Mouse (Mus musculus) 416B (cell line): Measurements from ENCODE around the gene Dnttip1.

Source experiments
- DNase-seq: peaks from one replicate; pipeline ENCODE4 v3.0.0; 2011; ENCODE audit warnings: low read depth

The Dnttip1 gene

DNA sequence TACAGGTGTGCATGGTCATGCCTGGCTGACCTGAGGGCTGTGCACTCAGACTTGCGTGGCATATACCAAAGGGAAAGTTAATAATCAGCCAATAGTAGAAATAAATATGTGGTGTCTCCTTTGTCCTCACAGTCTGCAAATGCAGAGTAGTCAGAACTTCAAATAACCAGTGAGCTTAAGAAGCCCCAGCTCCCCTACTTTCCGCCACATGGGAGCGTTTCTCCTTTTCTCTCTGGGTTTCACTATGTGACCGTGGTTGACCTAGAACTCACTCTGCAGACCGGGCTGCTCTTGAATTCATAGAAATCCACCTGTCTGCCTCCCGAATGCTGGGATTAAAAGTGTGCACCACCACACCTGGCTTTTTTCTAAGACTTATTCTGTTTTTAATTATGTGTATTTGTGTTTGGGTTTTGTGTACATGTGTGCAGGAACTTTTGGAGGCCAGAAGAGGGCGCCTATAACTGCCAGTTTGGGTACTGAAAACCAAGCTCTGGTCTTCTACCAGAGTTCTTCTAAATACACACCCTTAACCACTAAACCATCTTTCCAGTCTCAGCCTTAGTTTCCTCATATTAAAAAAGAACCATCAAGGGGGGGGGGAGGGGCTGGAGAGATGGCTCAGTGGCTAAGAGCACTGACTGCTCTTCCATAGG is 38.3 kb downstream of the Dnttip1 start:
- peak; percentile 74 for DNase-seq

GRCm38 (mm10) chr2:164784869-164785420 is 39.2 kb downstream of the Dnttip1 start:
- no peak for DNase-seq

DNA sequence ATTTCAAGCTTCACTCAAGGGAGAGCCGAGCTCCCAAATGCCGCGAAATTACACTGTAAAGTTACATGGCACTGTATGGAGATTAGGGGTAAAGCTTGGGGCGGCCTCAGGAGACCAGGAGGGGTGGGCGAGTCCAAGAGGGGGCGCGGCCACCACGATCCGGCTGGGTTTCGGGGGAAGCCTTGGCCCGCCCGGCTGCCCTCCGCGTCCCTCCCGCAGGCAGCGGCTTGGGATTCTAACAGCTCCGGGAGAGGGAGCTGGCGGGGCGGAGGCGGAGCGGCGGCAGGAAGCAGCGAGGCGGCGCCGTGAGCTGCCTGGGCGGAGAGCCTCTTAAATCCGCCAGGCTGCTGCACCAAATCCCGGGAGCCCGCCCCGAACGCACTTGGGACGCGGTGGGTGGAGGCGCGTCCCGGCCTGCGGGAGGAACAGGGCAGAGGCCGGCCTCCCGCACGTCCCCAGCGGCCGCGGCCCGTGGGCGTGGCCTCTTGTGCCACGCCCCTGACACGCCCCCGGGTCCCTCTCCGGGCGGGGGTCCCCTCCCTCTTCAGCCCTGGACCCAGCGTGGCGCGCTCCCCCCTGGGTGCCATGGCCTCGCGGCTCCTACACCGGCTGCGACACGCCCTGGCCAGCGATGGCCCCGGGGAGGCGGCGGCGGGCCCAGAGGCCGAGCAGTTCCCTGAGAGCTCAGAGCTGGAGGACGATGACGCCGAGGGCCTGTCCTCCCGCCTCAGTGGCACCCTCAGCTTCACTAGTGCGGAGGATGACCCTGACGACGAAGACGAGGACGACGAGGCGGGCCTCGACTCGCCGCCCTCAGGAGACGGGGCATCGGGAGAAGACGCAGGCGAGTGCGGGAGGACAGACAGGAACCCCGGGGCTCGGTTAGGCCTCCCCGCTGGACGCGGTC is 40.0 kb downstream of the Dnttip1 start, which contains the start of gene Snx21:
Gene Snx21 (plus strand): TSS at position 343 of the 907 bp plus-strand sequence.
- peak; percentile 74 for DNase-seq

DNA sequence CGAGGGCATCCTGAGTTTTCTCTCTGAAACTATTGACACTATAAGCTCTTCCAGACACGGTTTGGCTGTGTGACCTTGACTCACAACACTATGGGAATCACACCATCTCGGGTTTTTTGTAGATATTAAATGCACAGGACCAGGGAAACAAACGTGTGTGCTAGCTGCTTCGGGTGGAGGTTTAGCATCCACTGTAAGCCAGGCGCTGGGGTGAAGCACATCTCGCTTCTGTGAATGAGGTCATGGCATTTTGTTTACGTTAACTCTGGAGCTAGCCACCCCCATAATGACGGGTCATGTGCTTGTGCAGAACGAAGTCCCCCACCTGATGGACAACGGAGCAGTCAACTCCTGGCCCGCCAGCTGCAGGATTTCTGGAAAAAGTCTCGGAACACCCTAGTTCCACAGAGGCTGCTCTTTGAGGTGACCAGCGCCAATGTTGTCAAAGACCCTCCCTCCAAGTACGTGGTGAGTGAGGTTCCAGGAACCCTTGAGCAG is 40.7 kb downstream of the Dnttip1 start:
- DNase-seq = peak; percentile 40

GRCm38 (mm10) chr2:164787032-164787431 is 41.2 kb downstream of the Dnttip1 start:
- DNase-seq = peak; percentile 77

- DNase-seq = no peak
These were observed 42.0 kb downstream of the Dnttip1 start for GRCm38 (mm10) chr2:164787779-164788178.

DNA sequence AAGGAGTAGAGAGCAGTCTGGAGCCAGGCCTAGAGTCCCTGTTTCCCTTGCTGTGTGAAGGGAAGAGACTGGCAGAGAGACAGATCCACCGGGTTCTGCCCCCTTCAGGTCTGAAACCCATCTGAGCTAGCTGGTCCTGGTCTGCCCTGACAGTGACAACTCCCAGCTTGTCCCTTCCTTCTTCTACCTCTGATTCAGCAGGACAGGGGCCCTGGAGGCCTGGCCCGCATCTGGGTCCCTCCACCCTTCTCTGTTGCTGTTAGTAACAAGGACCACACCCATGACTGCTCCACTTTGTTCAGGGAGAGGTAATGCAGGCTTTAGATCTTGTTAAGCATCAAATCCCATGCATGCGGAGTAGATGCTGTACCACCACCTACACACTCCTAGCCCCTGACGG is 42.6 kb downstream of the Dnttip1 start:
- no peak for DNase-seq

DNA sequence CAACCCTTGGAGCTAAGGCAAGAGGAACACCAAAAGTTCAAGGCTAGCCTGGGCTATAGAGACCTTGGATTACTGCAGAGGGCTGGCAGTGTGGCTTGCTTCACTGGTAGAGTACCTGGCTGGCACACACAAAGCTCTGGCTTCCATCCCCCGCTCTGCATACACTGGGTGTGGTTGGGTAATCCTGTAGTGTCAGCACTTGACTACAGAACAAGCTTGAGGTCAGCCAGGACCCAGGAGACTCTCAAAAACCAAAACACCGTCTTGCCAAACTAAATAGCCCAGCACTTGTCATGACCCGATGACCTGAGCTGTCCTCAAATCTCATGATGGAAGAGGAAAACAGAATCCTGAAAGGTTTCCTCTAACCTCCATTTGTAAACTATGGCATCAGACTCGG is 44.7 kb downstream of the Dnttip1 start:
- DNase-seq = peak; percentile 11

GRCm38 (mm10) chr2:164791841-164792261 is 46.1 kb downstream of the Dnttip1 start:
- no peak for DNase-seq

DNA sequence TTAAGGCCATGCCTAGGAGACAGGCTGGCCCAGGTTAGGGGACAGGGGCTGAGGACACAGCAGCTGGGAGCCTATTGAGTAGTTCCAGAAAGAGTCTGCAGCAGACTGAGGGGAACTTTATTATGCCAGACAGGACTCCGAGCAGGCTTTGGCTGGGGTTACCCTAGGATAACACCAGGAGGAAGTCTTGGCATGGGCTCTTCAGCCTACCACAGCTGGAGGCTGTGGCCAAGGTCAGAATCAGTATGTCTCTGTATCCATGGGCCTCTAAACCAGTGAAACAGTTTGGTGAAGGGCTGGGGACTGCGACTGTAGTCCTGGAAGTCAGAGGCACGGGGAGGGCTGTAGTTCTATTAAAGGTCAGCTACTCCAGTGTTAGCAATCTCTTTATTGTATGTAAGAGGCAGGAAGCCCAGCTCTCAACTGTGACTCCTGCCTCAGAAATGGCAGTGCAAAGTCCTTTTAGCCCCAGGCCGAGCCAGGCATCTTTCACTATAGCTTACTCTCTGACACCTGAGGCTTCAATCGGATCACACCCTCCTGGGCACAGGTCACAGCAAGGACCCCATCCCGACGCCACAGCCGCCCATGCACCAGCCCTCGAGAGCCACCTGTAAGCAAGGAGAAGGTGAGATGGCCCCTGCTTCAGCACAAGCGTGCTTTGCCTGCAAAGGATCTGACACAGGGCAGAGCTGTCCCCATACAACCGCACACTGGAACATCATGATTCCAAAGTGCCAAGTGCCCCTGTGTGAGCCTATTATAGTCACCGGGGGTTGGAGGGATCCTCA is 46.8 kb downstream of the Dnttip1 start:
- no peak for DNase-seq

GRCm38 (mm10) chr2:164793236-164793635 is 47.5 kb downstream of the Dnttip1 start:
- DNase-seq = peak; percentile 56

- peak; percentile 62 for DNase-seq
These were observed 48.0 kb downstream of the Dnttip1 start for GRCm38 (mm10) chr2:164793772-164794171.

- peak; percentile 91 for DNase-seq
These were observed 48.5 kb downstream of the Dnttip1 start for GRCm38 (mm10) chr2:164794293-164794692.

DNA sequence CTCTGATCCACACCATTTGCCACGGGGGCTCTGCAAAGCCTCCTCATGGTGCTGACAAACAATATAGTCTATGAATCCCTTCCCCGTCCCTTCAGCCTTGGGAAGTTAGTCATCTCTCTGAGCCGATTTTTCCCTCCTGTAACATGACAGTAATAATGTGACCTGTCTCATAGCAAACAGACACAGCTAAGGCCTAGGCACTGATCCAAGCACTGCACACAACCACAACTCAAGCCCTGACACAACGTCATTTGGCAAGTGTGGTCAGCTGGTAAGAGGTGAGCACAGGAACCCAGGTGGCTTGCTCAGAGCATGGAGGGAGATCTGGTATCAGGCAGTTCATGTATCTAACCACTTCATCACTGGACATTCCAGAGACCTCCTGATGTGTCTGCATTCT is 50.1 kb downstream of the Dnttip1 start:
- no peak for DNase-seq

GRCm38 (mm10) chr2:164798554-164798953 is 52.8 kb downstream of the Dnttip1 start:
- peak; percentile 76 for DNase-seq

DNA sequence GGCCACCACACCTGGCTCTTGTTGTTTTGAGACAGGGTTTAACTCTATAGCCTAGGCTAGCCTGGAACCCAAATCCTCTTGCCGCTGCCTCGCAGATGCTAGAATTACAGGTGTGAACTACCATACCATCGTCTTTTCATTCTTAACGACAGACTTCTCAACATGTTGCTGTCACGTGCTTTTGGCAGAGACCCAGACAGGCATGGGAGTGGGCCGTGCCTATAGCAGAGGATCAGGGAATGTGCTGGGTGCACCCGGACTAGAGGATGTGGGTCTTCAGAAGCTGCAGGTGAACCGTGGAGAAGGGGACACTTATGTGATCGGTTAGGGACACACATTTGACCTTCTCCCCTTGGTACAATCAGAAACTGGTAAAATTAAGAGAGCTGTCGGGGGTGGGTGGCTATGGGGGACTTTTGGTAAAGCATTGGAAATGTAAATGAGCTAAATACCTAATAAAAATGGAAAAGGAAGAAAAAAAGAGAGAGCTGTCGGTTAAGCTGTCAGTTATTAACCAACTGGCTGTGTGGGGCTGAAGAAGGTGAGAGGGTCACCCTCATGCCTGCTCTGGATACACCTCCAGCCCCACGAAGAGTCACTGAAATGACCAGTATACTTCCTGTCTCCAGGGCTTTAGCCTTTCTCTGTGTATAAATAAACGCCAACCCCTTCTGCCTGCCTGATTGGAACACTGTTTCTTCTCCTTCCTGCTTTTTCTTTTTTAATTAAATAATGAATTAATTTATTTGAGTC is 54.6 kb downstream of the Dnttip1 start:
- no peak for DNase-seq

GRCm38 (mm10) chr2:164803201-164803920 is 57.6 kb downstream of the Dnttip1 start:
- peak; percentile 29 for DNase-seq

- peak; percentile 21 for DNase-seq
These were observed 58.1 kb downstream of the Dnttip1 start for GRCm38 (mm10) chr2:164803921-164804313.

GRCm38 (mm10) chr2:164804533-164805331 is 58.9 kb downstream of the Dnttip1 start, which contains the start of the genes Acot8 and Zswim3:
Gene Acot8 (minus strand): TSS chr2:164804882.
Gene Zswim3 (plus strand): TSS chr2:164805098.
- peak; percentile 100 for DNase-seq
